Mouse (Mus musculus) thymus, adult 2 months (tissue): ENCODE results near the gene 1700067K01Rik.

Source experiments
- CTCF ChIP-seq: fragments of 200-500 bp; IDR thresholded peaks from 2 replicates; pipeline ENCODE4 v1.5.1; 2012; ENCODE audit warnings: mild to moderate bottlenecking, control low read depth, low read length, moderate library complexity, borderline replicate concordance; ENCODE audit not compliant: control insufficient read depth, poor library complexity, insufficient read depth; ENCODE audit errors: extremely low read depth
- POLR2A ChIP-seq: fragments of 200-500 bp; IDR thresholded peaks from 2 replicates; pipeline ENCODE4 v1.6.1; 2012; ENCODE audit warnings: mild to moderate bottlenecking, low read length, control low read depth, moderate library complexity; ENCODE audit not compliant: control insufficient read depth, poor library complexity, insufficient read depth; ENCODE audit errors: extremely low read depth

- TF ChIP-seq POLR2A (no peak), CTCF (no peak)
Measured at GRCm38 (mm10) chr8:84044103-84044502, 42.8 kb downstream of the 1700067K01Rik start.
